Mouse (Mus musculus) CH12.LX (cell line): ENCODE measurements at regions not wholly inside any gene's neighbourhood (a gene's known extent, or its start where the extent isn't known, plus 50 kb on each side); places are given as distances from the start of the nearest gene placed in this dataset.

Experiments
- DNase-seq: peaks from one replicate; pipeline ENCODE4 v3.0.0-alpha.2; 2013; ENCODE audit errors: extremely low read depth
- H3K27ac ChIP-seq: 2 replicates; pipeline ENCODE4 v1.5.1; 2012; ENCODE audit warnings: low read depth, mild to moderate bottlenecking, control low read depth, moderate library complexity; ENCODE audit not compliant: insufficient read depth
- H3K27me3 ChIP-seq: replicated peaks from 2 replicates; pipeline ENCODE3; 2012; ENCODE audit warnings: inconsistent platforms
- H3K36me3 ChIP-seq, 2 experiments: replicated peaks in 1 of 2; 2 replicates each; pipeline versions ENCODE3 to v1.6.1; 2012; ENCODE audit warnings: inconsistent platforms in 1 of 2, low read length in 1 of 2, mild to moderate bottlenecking in 1 of 2, mixed read lengths in 1 of 2, moderate library complexity in 1 of 2; ENCODE audit not compliant: control insufficient read depth in 1 of 2, insufficient read depth in 1 of 2
- H3K4me1 ChIP-seq, 2 experiments: 2 replicates each; pipeline ENCODE4 v1.6.1; 2012; ENCODE audit warnings: inconsistent platforms in 1 of 2, moderate library complexity in 1 of 2; ENCODE audit not compliant: insufficient read depth in 2 of 2, control insufficient read depth in 1 of 2
- H3K4me2 ChIP-seq: 2 replicates; pipeline ENCODE4 v1.6.1; 2012; ENCODE audit warnings: low read depth, mild to moderate bottlenecking, control low read depth; ENCODE audit not compliant: poor library complexity, insufficient read depth, severe bottlenecking
- H3K4me3 ChIP-seq, 3 experiments: fragments of 150-350 bp in 1 of 3; sonication (generic) in 1 of 3; replicated peaks in 1 of 3; 2 replicates each; pipeline versions ENCODE3 to v1.5.1; 2011 to 2012; ENCODE audit warnings: low read depth in 2 of 3, low read length in 2 of 3, mild to moderate bottlenecking in 2 of 3, moderate library complexity in 2 of 3, control low read depth in 1 of 3, improper control_type of control experiment in 1 of 3, inconsistent platforms in 1 of 3, mixed read lengths in 1 of 3; ENCODE audit not compliant: poor library complexity in 1 of 3
- H3K79me2 ChIP-seq: replicated peaks from 2 replicates; pipeline ENCODE4 v1.6.1; 2012; ENCODE audit warnings: mild to moderate bottlenecking, moderate library complexity; ENCODE audit not compliant: control insufficient read depth, poor library complexity, insufficient read depth, severe bottlenecking; ENCODE audit errors: extremely low read depth
- H3K9ac ChIP-seq: 2 replicates; pipeline ENCODE4 v1.6.1; 2012; ENCODE audit warnings: low read depth, mild to moderate bottlenecking, control low read depth, moderate library complexity; ENCODE audit not compliant: insufficient read depth
- H3K9me3 ChIP-seq: replicated peaks from 2 replicates; pipeline ENCODE3; 2012; ENCODE audit warnings: low read length, inconsistent platforms, mixed read lengths
- CHD1 ChIP-seq: IDR thresholded peaks from 2 replicates; pipeline ENCODE4 v1.6.1; 2012; ENCODE audit warnings: low read depth, low read length, improper control_type of control experiment, inconsistent platforms
- CHD2 ChIP-seq: IDR thresholded peaks from 2 replicates; pipeline ENCODE4 v1.6.1; 2011; ENCODE audit warnings: low read length, improper control_type of control experiment
- CTCF ChIP-seq, 2 experiments: IDR thresholded peaks in 1 of 2; conservative IDR thresholded peaks in 1 of 2; 2 replicates each; pipeline ENCODE4 v1.5.1; 2011 to 2012; ENCODE audit warnings: low read depth in 2 of 2, low read length in 2 of 2, improper control_type of control experiment in 1 of 2, inconsistent platforms in 1 of 2, mild to moderate bottlenecking in 1 of 2, moderate library complexity in 1 of 2
- E2F4 ChIP-seq: IDR thresholded peaks from 2 replicates; pipeline ENCODE4 v1.6.1; 2011; ENCODE audit warnings: low read depth, low read length, improper control_type of control experiment; ENCODE audit not compliant: insufficient replicate concordance
- ELF1 ChIP-seq: IDR thresholded peaks from 2 replicates; pipeline ENCODE4 v1.6.1; 2014; ENCODE audit warnings: low read depth, mild to moderate bottlenecking, inconsistent platforms, low read length, improper control_type of control experiment
- ETS1 ChIP-seq: conservative IDR thresholded peaks from 2 replicates; pipeline ENCODE4 v1.6.1; 2012; ENCODE audit warnings: low read depth, mild to moderate bottlenecking, inconsistent platforms, low read length, improper control_type of control experiment, moderate library complexity
- HCFC1 ChIP-seq: IDR thresholded peaks from 2 replicates; pipeline ENCODE4 v1.6.1; 2012; ENCODE audit warnings: low read depth, mild to moderate bottlenecking, inconsistent platforms, low read length, improper control_type of control experiment
- IRF4 ChIP-seq: IDR thresholded peaks from 2 replicates; pipeline ENCODE4 v1.6.1; 2014; ENCODE audit warnings: low read depth, mild to moderate bottlenecking, inconsistent platforms, low read length, improper control_type of control experiment
- JUN ChIP-seq: IDR thresholded peaks from 2 replicates; pipeline ENCODE4 v1.6.1; 2011; ENCODE audit warnings: low read depth, mild to moderate bottlenecking, low read length, improper control_type of control experiment, moderate library complexity; ENCODE audit not compliant: insufficient read depth
- JUND ChIP-seq: conservative IDR thresholded peaks from 2 replicates; pipeline ENCODE4 v1.6.1; 2011; ENCODE audit warnings: low read depth, low read length, improper control_type of control experiment
- MAX ChIP-seq: IDR thresholded peaks from 2 replicates; pipeline ENCODE4 v1.6.1; 2011; ENCODE audit warnings: low read length, improper control_type of control experiment
- MAZ ChIP-seq: IDR thresholded peaks from 2 replicates; pipeline ENCODE4 v1.6.1; 2012; ENCODE audit warnings: low read depth, mild to moderate bottlenecking, inconsistent platforms, low read length, improper control_type of control experiment, moderate library complexity
- MEF2A ChIP-seq: IDR thresholded peaks from 2 replicates; pipeline ENCODE4 v1.6.1; 2014; ENCODE audit warnings: low read depth, mild to moderate bottlenecking, inconsistent platforms, low read length, improper control_type of control experiment, borderline replicate concordance
- MXI1 ChIP-seq: IDR thresholded peaks from 2 replicates; pipeline ENCODE4 v1.6.1; 2011; ENCODE audit warnings: mild to moderate bottlenecking, low read depth, low read length, improper control_type of control experiment
- MYC ChIP-seq: IDR thresholded peaks from 2 replicates; pipeline ENCODE4 v1.6.1; 2011; ENCODE audit warnings: low read depth, mild to moderate bottlenecking, improper control_type of control experiment, low read length
- NRF1 ChIP-seq: IDR thresholded peaks from 2 replicates; pipeline ENCODE4 v1.6.1; 2014; ENCODE audit warnings: low read depth, mild to moderate bottlenecking, inconsistent platforms, low read length, improper control_type of control experiment, moderate library complexity
- PAX5 ChIP-seq: IDR thresholded peaks from 2 replicates; pipeline ENCODE4 v1.6.1; 2012; ENCODE audit warnings: low read length, inconsistent platforms, mixed read lengths
- POLR2A ChIP-seq: IDR thresholded peaks from 2 replicates; pipeline ENCODE4 v1.6.1; 2011; ENCODE audit warnings: low read depth, mild to moderate bottlenecking, improper control_type of control experiment, low read length
- POLR2AphosphoS2 ChIP-seq: IDR thresholded peaks from 2 replicates; pipeline ENCODE4 v1.6.1; 2011; ENCODE audit warnings: low read depth, low read length, improper control_type of control experiment
- RAD21 ChIP-seq: IDR thresholded peaks from 2 replicates; pipeline ENCODE4 v1.6.1; 2011; ENCODE audit warnings: low read depth, mild to moderate bottlenecking, low read length, improper control_type of control experiment, moderate library complexity
- TBP ChIP-seq: conservative IDR thresholded peaks from 2 replicates; pipeline ENCODE4 v1.6.1; 2011; ENCODE audit warnings: low read depth, low read length, improper control_type of control experiment
- TCF12 ChIP-seq: IDR thresholded peaks from 2 replicates; pipeline ENCODE4 v1.6.1; 2014; ENCODE audit warnings: low read depth, mild to moderate bottlenecking, inconsistent platforms, low read length, improper control_type of control experiment
- USF1 ChIP-seq: IDR thresholded peaks from 2 replicates; pipeline ENCODE4 v1.6.1; 2014; ENCODE audit warnings: low read depth, mild to moderate bottlenecking, inconsistent platforms, low read length, improper control_type of control experiment
- ZC3H11A ChIP-seq: IDR thresholded peaks from 2 replicates; pipeline ENCODE4 v1.6.1; 2012; ENCODE audit warnings: low read depth, mild to moderate bottlenecking, inconsistent platforms, low read length, improper control_type of control experiment
- ZMIZ1 ChIP-seq: IDR thresholded peaks from 2 replicates; pipeline ENCODE4 v1.6.1; 2012; ENCODE audit warnings: low read depth, mild to moderate bottlenecking, inconsistent platforms, low read length, improper control_type of control experiment
- ZNF384 ChIP-seq: IDR thresholded peaks from 2 replicates; pipeline ENCODE4 v1.6.1; 2012; ENCODE audit warnings: low read depth, low read length, improper control_type of control experiment, inconsistent platforms
- dilution Hi-C: fragments of 300-500 bp; cut with MboI; formaldehyde crosslinking; loops from 2 replicates; pipeline ENCODE4 v1.14.3; 2020; ENCODE audit warnings: low sequenced_read_pairs; ENCODE audit not compliant: extremely low pct_unique_long_range_greater_than_20kb, extremely low pct_ligation_motif_present
- in situ Hi-C: fragments of 300-500 bp; cut with MboI; formaldehyde crosslinking; loops from 3 replicates; pipeline ENCODE4 v1.14.3; 2019; ENCODE audit warnings: low sequenced_read_pairs, low pct_ligation_motif_present, low pct_unique_long_range_greater_than_20kb, mixed read lengths

DNA sequence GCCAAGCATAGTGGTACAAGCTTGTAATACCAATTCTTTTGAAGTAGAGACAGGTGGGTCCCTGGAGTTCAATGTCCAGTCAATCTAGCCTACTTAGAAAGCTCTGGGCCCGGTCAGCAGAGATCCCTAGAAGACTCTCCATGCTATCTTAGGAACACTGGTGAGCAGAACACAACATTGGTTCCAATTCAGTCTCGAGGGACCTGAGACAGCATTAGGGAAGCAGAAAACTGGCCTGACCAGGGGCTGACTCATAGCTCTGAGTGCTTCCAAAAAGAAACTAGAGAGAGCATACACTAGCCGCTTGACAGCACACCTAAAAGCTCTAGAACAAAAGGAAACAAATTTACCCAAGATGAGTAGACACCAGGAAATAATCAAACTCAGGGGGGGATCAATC, 484.6 kb upstream of the Arid1b start:
- Histone ChIP-seq H3K36me3 (no peaks in the 10 kb centered on the region), H3K4me1 (peaks cover 0 to 4% of the 10 kb centered on the region in 2 experiments; a peak in 1 of 4 replicates)
- dilution Hi-C loops: no loop called here
- TF ChIP-seq ELF1: no peak
- TF ChIP-seq POLR2A: no peak
- TF ChIP-seq CHD2: no peak
- no peak for TF ChIP-seq MEF2A
- TF ChIP-seq ZC3H11A: no peak
- TF ChIP-seq CTCF (conservative IDR thresholded peaks at IDR 0.05 in 1 of 2, IDR thresholded peaks at IDR 0.05 in 1 of 2; ENCODE audit: low read depth in 2 of 2, low read length in 2 of 2): no peak
- no peak for TF ChIP-seq ETS1
- TF ChIP-seq TBP: no peak
- no peak for TF ChIP-seq MAZ
- TF ChIP-seq PAX5: no peak
- TF ChIP-seq TCF12: no peak
- TF ChIP-seq CHD1: no peak
- TF ChIP-seq, all 38 proteins: peak for 0
- peak; percentile 31 for DNase-seq
- no peaks in the 10 kb centered on the region for H3K79me2 ChIP-seq
- no peak overlapping the region for H3K4me3 ChIP-seq
- H3K9me3 ChIP-seq: no peaks in the 10 kb centered on the region
- H3K27ac ChIP-seq: no peak overlapping the region
- in situ Hi-C loops: no loop called here
- no peak overlapping the region for H3K4me2 ChIP-seq
- H3K9ac ChIP-seq: no peak overlapping the region
- no peaks in the 10 kb centered on the region for H3K27me3 ChIP-seq

DNA sequence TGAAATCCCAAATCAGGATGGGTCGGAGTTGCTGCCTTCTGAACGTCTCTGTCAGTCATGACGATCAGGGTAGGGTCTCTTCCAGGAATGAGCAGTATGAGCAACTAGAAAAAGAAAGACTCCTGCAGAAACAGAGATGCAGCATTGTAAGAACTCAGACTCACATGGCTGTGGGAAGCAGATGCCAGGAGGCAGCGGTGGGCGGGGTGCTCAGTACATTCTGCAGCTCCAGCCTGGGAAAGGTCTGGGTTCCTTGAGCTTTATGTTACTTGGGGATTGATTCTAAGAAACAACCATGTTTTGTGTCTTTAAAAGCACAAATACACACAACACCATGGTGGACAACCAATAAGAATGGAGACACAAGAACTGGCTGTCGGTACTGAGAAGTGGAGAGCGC, 478.0 kb upstream of the Arid1b start:
- in situ Hi-C loops: no loop called here
- no peak for TF ChIP-seq ZC3H11A
- no peak for TF ChIP-seq MAZ
- no peak for TF ChIP-seq POLR2AphosphoS2
- no peak for TF ChIP-seq ETS1
- Histone ChIP-seq H3K4me1 (no peaks in the 10 kb centered on the region), H3K4me3 (no peak overlapping the region), H3K9me3 (no peaks in the 10 kb centered on the region), H3K27me3 (no peaks in the 10 kb centered on the region), H3K36me3 (no peaks in the 10 kb centered on the region), H3K79me2 (no peaks in the 10 kb centered on the region), H3K4me2 (no peak overlapping the region), H3K27ac (no peak overlapping the region), H3K9ac (no peak overlapping the region)
- no peak for DNase-seq
- dilution Hi-C loops: no loop called here

DNA sequence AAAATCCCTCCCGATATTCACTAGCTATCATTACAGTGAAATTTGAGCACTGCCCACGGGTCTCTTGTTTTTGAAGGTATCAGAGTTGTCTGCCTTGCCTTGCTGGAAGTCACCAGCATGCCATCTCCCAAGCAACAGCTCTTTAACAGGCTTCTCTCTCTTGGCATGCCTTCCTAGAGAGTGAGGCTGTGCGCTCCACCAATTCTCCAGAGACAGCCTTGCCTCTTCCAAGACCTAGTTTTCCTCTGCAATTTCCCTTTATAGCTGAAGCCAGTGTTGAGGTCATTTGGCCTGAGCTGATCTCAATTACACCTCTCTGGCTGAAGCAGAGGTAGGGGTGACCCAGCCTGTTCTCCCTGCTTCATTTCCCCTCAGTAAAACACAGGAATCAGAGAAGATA, 477.3 kb upstream of the Arid1b start:
- peaks cover 0 to 1% of the 10 kb centered on the region in 2 experiments; a peak in 1 of 4 replicates for H3K4me1 ChIP-seq
- H3K9me3 ChIP-seq: no peaks in the 10 kb centered on the region
- TF ChIP-seq E2F4 (no peak), PAX5 (no peak), MYC (no peak), ZMIZ1 (no peak), HCFC1 (no peak), JUN (no peak), RAD21 (no peak), CHD2 (no peak), NRF1 (no peak), MXI1 (no peak), ELF1 (no peak), USF1 (no peak), ZNF384 (no peak), ETS1 (no peak), MAX (no peak), ZC3H11A (no peak), JUND (no peak), IRF4 (no peak)
- H3K27ac ChIP-seq: no peak overlapping the region
- H3K36me3 ChIP-seq: no peaks in the 10 kb centered on the region
- H3K4me2 ChIP-seq: no peak overlapping the region
- in situ Hi-C loops (no loop called here), dilution Hi-C loops (no loop called here)
- no peak for DNase-seq
- H3K4me3 ChIP-seq: no peak overlapping the region
- H3K79me2 ChIP-seq: no peaks in the 10 kb centered on the region
- no peaks in the 10 kb centered on the region for H3K27me3 ChIP-seq
- no peak overlapping the region for H3K9ac ChIP-seq
